Mouse (Mus musculus): ENCODE results near the gene St6galnac4.

GRCm38 (mm10) chr2:32599409-32599808 lies 12.5 kb downstream of the St6galnac4 start, which contains the start of gene St6galnac6:
- no peak for TF ChIP-seq POLR2A (IDR thresholded peaks at IDR 0.05; ENCODE audit: borderline replicate concordance, extremely low read depth, insufficient read depth, insufficient read length, poor library complexity, severe bottlenecking)
- no peak for TF ChIP-seq CTCF (IDR thresholded peaks at IDR 0.05; ENCODE audit: borderline replicate concordance, extremely low read depth, insufficient read depth, insufficient read length)
